Mouse (Mus musculus) hindbrain, embryonic 12.5 days (tissue): ENCODE measurements around the gene Fcf1. TPM values are rescaled to one million over a fixed set of nuclear protein-coding genes. Genes with fewer than 3 reads are reported as not detected.

Experiments used
- ATAC-seq: fragments of 200-750 bp; cut with Nextera tagmentation; 2 replicates; pipeline ENCODE4 v1.8.0; 2017; ENCODE audit warnings: moderate TSS enrichment; ENCODE audit not compliant: low FRiP score
- H3K27ac ChIP-seq: fragments of 300-500 bp; sonication (generic); 2 replicates; pipeline ENCODE4 v1.5.1; 2016; ENCODE audit warnings: mild to moderate bottlenecking
- H3K27me3 ChIP-seq: fragments of 300-500 bp; sonication (generic); 2 replicates; pipeline ENCODE4 v1.6.1; 2016; ENCODE audit warnings: mild to moderate bottlenecking
- H3K36me3 ChIP-seq: fragments of 300-500 bp; sonication (generic); 2 replicates; pipeline ENCODE4 v1.6.1; 2016; ENCODE audit warnings: mild to moderate bottlenecking
- H3K4me1 ChIP-seq: fragments of 300-500 bp; sonication (generic); 2 replicates; pipeline ENCODE4 v1.6.1; 2016
- H3K4me2 ChIP-seq: fragments of 300-500 bp; sonication (generic); replicated peaks from 2 replicates; pipeline ENCODE4 v1.6.1; 2016; ENCODE audit warnings: mild to moderate bottlenecking
- H3K4me3 ChIP-seq: fragments of 300-500 bp; sonication (generic); 2 replicates; pipeline ENCODE4 v1.5.1; 2016; ENCODE audit warnings: mild to moderate bottlenecking
- H3K9ac ChIP-seq: fragments of 300-500 bp; sonication (generic); 2 replicates; pipeline ENCODE4 v1.6.1; 2016; ENCODE audit warnings: mild to moderate bottlenecking, moderate library complexity
- H3K9me3 ChIP-seq: fragments of 300-500 bp; sonication (generic); replicated peaks from 2 replicates; pipeline ENCODE4 v1.6.1; 2016; ENCODE audit warnings: mild to moderate bottlenecking
- WGBS: fragments of 180-500 bp; shearing (Covaris S2); methylation state at CpG from one replicate; pipeline ENCODE4 v1.1.7; 2016; 5-methylcytosine and 5-hydroxymethylcytosine counted together
- polyA plus RNA-seq: library from polyadenylated mRNA; unstranded; fragments of >200 nt; fragmentation: Nextera tagmentation; extraction: Ambion mirVana; gene quantifications from 2 replicates; pipeline ENCODE4 v1.2.1, GENCODE M21; 2016

Gene Fcf1
- polyA plus RNA-seq, 1 experiment from 2014 or later, result 120 TPM

- Histone ChIP-seq H3K27me3 (no peaks in the 10 kb centered on the region), H3K9ac (no peak overlapping the region), H3K4me1 (no peaks in the 10 kb centered on the region), H3K4me3 (no peak overlapping the region), H3K4me2 (no peak overlapping the region), H3K36me3 (peaks cover 70% of the 10 kb centered on the region), H3K9me3 (no peaks in the 10 kb centered on the region), H3K27ac (no peak overlapping the region)
- WGBS, result 89% methylated on average over 2 of the region's 2 CpGs
- ATAC-seq, result no peak
Observed at GRCm38 (mm10) chr12:84979264-84979862, 8.7 kb downstream of the Fcf1 start.

DNA sequence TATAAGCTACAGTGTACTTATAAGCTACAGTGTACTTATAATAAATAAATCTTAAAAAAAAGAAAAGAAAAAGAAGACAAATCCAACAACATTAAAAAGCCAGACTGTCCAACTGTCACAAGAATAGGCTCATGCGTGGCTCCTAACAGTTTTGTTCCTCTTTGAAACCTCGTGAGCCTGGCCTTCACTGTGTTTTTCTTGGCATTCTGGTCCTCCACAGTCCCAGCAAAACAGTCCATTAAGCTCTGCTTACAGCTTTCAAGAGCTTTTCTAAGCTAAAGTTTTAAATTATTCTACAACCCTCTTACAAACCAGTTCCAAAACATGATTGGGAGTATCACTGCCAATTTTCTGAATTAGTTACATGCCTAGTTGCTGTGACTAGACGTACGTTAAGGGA lies 18.8 kb downstream of the Fcf1 start:
- Histone ChIP-seq H3K4me2 (no peak overlapping the region), H3K4me3 (no peak overlapping the region), H3K27me3 (peaks cover 3% of the 10 kb centered on the region; the same call in 1 of the 2 replicates), H3K4me1 (no peaks in the 10 kb centered on the region), H3K27ac (no peak overlapping the region), H3K9ac (no peak overlapping the region), H3K9me3 (0 out of 2 replicates have a peak, but pooled peaks cover 2% of the 10 kb centered on the region), H3K36me3 (peaks cover 3% of the 10 kb centered on the region; the same call in 1 of the 2 replicates)
- WGBS, result 78% methylated on average over 4 of the region's 4 CpGs
- ATAC-seq, result no peak

DNA sequence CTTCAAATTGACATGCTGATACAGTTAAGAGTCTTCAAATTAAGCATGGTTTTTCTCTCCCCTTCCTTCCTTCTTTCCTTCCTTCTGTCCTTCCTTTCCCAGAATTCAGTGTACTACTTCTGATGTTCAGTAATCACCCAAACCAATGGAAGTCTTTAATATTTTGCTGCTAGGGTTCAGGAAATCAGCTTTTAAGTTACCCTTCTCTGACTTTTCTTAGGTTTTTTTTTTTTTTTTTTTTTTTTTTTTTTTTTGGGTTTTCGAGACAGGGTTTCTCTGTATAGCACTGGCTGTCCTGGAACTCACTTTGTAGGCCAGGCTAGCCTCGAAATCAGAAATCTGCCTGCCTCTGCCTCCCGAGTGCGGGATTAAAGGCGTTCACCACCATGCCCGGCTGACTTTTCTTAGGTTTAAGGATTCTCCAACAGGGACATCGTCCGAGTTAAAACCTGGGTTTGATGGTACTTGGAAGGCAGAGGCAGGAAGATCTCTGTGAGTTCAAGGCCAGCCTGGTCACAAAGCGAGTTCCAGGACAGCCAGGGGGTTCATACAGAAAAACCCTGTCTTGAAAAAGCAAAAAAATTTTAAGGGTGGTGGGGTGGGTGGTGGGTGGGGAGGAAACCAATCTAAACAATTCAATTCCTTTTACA lies 24.5 kb downstream of the Fcf1 start:
- H3K9ac ChIP-seq, result no peak overlapping the region
- H3K4me2 ChIP-seq, result peak overlapping the region; percentile 92
- no peaks in the 10 kb centered on the region for H3K27me3 ChIP-seq
- H3K27ac ChIP-seq, result no peak overlapping the region
- ATAC-seq, result no peak
- H3K4me1 ChIP-seq, result peaks cover 19% of the 10 kb centered on the region
- peak overlapping the region; percentile 61; the same call in 1 of the 2 replicates for H3K4me3 ChIP-seq
- 0 out of 2 replicates have a peak, but pooled peaks cover 2% of the 10 kb centered on the region for H3K9me3 ChIP-seq
- H3K36me3 ChIP-seq, result no peaks in the 10 kb centered on the region
- WGBS, result 93% methylated on average over 9 of the region's 9 CpGs

DNA sequence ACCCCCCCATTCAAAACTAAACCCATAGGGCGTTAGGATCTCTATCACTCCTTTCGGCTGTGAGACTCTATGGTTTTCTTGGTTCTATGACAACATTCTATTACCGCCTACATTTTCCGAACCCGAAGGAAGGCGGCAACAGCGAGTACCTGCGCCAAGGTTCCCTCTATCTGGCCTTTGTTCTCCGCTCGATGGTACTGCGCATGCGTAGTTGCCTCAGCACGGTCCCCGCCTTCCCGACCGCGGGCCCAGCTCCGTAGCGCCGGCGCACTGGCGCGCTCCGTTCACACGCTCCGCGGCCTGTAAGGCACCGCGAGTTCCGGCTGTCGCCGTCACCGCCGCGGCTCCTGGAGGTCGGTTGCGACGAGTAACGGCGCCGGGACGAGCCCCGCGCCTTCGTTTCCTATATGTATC lies 25.4 kb downstream of the Fcf1 start, which contains the start of gene Ylpm1:
Ylpm1 (plus strand) TSS at position 239 of the 414 bp plus-strand sequence.
- Histone ChIP-seq H3K36me3 (no peaks in the 10 kb centered on the region), H3K9ac (peak within 1 kb of the TSS; percentile 84), H3K4me2 (peak within 1 kb of the TSS; percentile 92), H3K27ac (peak within 1 kb of the TSS; percentile 85), H3K9me3 (0 out of 2 replicates have a peak, but pooled peaks cover 2% of the 10 kb centered on the region), H3K4me1 (peaks cover 19% of the 10 kb centered on the region), H3K27me3 (no peaks in the 10 kb centered on the region), H3K4me3 (peak within 1 kb of the TSS; percentile 61)
- under 1% methylated on average over 45 of the region's 45 CpGs for WGBS
- ATAC-seq, result peak; percentile 99

GRCm38 (mm10) chr12:84996501-84997398 lies 26.1 kb downstream of the Fcf1 start:
- peaks cover 19% of the 10 kb centered on the region for H3K4me1 ChIP-seq
- H3K9me3 ChIP-seq, result 0 out of 2 replicates have a peak, but pooled peaks cover 2% of the 10 kb centered on the region
- H3K27me3 ChIP-seq, result no peaks in the 10 kb centered on the region
- H3K27ac ChIP-seq, result peak overlapping the region; percentile 85
- peak overlapping the region; percentile 92 for H3K4me2 ChIP-seq
- under 1% methylated on average over 44 of the region's 44 CpGs for WGBS
- peak; percentile 79 for ATAC-seq
- H3K9ac ChIP-seq, result peak overlapping the region; percentile 84
- no peaks in the 10 kb centered on the region for H3K36me3 ChIP-seq
- H3K4me3 ChIP-seq, result peak overlapping the region; percentile 61

DNA sequence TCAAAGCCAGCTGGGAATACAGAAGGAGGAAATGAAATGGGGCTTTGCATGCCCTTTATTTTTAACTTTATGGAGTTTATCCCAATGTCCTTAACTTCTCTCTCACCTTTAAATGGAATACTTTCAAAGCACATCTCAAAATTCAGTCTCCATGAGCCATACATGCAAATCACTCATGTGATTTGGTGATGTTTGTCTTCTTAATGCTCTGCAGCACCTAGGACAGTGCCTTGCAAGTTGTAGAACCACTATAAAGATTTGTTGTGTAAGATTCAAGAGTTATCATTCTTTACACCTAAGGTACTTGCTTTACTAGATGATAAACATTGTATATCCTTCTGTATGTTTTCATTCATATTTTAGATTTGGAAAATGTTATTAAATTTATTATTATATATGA lies 28.4 kb downstream of the Fcf1 start:
- Histone ChIP-seq H3K4me3 (peak overlapping the region; percentile 61), H3K4me1 (peaks cover 19% of the 10 kb centered on the region), H3K27me3 (no peaks in the 10 kb centered on the region), H3K27ac (no peak overlapping the region), H3K36me3 (no peaks in the 10 kb centered on the region), H3K9me3 (no peaks in the 10 kb centered on the region), H3K9ac (0 out of 2 replicates have a peak overlapping the region, but pooled peaks have one; percentile 28), H3K4me2 (peak overlapping the region; percentile 92)
- ATAC-seq, result no peak

DNA sequence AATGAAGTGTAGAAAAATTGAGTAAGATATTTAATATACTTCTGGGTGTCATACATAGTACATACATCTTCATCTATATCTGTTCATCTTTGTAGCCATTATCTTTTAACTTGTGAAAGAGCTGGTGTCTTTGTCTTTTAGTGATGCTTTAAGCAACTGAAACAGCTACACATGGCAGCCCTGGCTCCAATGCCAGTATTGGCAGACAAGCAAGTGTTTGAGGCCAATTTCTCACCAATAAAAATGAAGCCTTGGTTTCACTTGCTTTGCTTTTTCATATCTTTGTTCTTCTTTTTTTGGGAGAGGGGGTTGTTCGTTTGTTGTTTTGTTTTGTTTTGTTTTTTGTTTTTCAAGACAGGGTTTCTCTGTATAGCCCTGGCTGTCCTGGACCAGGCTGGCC lies 35.5 kb downstream of the Fcf1 start:
- H3K4me2 ChIP-seq, result no peak overlapping the region
- no peaks in the 10 kb centered on the region for H3K9me3 ChIP-seq
- H3K4me3 ChIP-seq, result no peak overlapping the region
- H3K27ac ChIP-seq, result no peak overlapping the region
- H3K36me3 ChIP-seq, result peaks cover 9% of the 10 kb centered on the region
- no peak overlapping the region for H3K9ac ChIP-seq
- 100% methylated on average over 1 of the region's 1 CpGs for WGBS
- no peaks in the 10 kb centered on the region for H3K27me3 ChIP-seq
- no peaks in the 10 kb centered on the region for H3K4me1 ChIP-seq
- ATAC-seq, result no peak

DNA sequence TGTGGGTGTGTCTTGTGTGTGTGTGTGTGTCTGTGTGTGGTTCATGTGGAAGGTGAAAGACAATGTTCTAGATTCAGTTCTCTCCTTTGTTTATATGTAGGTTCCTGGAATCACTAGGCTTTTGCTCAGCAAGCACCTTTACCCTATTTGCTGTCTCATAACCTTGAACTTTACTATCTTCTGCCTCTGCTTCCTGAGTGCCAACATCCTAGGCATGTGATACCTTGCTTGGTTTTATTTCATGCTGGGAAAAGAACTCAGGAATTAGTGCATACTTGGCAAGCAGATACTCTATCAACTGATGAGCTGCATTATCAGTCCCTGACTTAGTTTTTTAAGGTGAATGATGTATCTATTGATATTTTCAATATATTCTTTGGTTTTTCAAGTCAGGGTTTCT lies 36.3 kb downstream of the Fcf1 start:
- Histone ChIP-seq H3K4me2 (no peak overlapping the region), H3K36me3 (peaks cover 16% of the 10 kb centered on the region), H3K9ac (no peak overlapping the region), H3K27me3 (no peaks in the 10 kb centered on the region), H3K9me3 (no peaks in the 10 kb centered on the region), H3K4me1 (no peaks in the 10 kb centered on the region), H3K4me3 (no peak overlapping the region), H3K27ac (no peak overlapping the region)
- ATAC-seq, result no peak

GRCm38 (mm10) chr12:85009776-85010175 lies 39.1 kb downstream of the Fcf1 start:
- Histone ChIP-seq H3K4me1 (no peaks in the 10 kb centered on the region), H3K36me3 (peaks cover 37% of the 10 kb centered on the region), H3K27me3 (no peaks in the 10 kb centered on the region), H3K4me2 (no peak overlapping the region), H3K9ac (no peak overlapping the region), H3K9me3 (no peaks in the 10 kb centered on the region), H3K4me3 (no peak overlapping the region), H3K27ac (no peak overlapping the region)
- no peak for ATAC-seq
- 93% methylated on average over 1 of the region's 1 CpGs for WGBS

GRCm38 (mm10) chr12:85010541-85010940 lies 39.8 kb downstream of the Fcf1 start:
- Histone ChIP-seq H3K27me3 (no peaks in the 10 kb centered on the region), H3K4me1 (no peaks in the 10 kb centered on the region), H3K27ac (no peak overlapping the region), H3K9me3 (no peaks in the 10 kb centered on the region), H3K36me3 (peaks cover 37% of the 10 kb centered on the region), H3K4me2 (no peak overlapping the region), H3K9ac (no peak overlapping the region), H3K4me3 (no peak overlapping the region)
- WGBS, result 96% methylated on average over 2 of the region's 2 CpGs
- ATAC-seq, result no peak

GRCm38 (mm10) chr12:85012185-85012584 lies 41.5 kb downstream of the Fcf1 start:
- no peak overlapping the region for H3K9ac ChIP-seq
- no peak overlapping the region for H3K4me3 ChIP-seq
- no peaks in the 10 kb centered on the region for H3K9me3 ChIP-seq
- H3K4me1 ChIP-seq, result no peaks in the 10 kb centered on the region
- no peak overlapping the region for H3K4me2 ChIP-seq
- no peaks in the 10 kb centered on the region for H3K27me3 ChIP-seq
- H3K36me3 ChIP-seq, result peaks cover 45% of the 10 kb centered on the region
- ATAC-seq, result no peak
- no peak overlapping the region for H3K27ac ChIP-seq
- WGBS, result 89% methylated on average over 2 of the region's 2 CpGs

GRCm38 (mm10) chr12:85022071-85022470 lies 51.4 kb downstream of the Fcf1 start:
- no peak for ATAC-seq
- WGBS, result 100% methylated on average over 1 of the region's 1 CpGs

More at GRCm38 (mm10) chr12:85022071-85022470, 51.4 kb downstream of the Fcf1 start:
- Histone ChIP-seq H3K27me3 (no peaks in the 10 kb centered on the region), H3K4me3 (no peak overlapping the region), H3K4me1 (no peaks in the 10 kb centered on the region), H3K27ac (no peak overlapping the region), H3K9me3 (no peaks in the 10 kb centered on the region), H3K4me2 (no peak overlapping the region), H3K9ac (no peak overlapping the region), H3K36me3 (no peaks in the 10 kb centered on the region)
